Mouse (Mus musculus) heart, adult 11 months (tissue): ENCODE data around the gene Enkur.
"Not testable (repeated sequence)": the region's sequence is repeated elsewhere in the genome, so short reads cannot be mapped to it uniquely, and the experiment has no call there.

ENCODE experiments used
- DNase-seq: peaks from one replicate; pipeline ENCODE4 v3.0.0; 2022

Gene Enkur

GRCm38 (mm10) chr2:21204912-21205830, at the start of gene Enkur, which contains the start of gene Thnsl1:
Enkur (minus strand) TSS chr2:21205365.
Thnsl1 (plus strand) TSS chr2:21205724.
- peak; percentile 100 for DNase-seq

- DNase-seq, result no peak
Observed at GRCm38 (mm10) chr2:21254308-21254707, 49.1 kb upstream of the Enkur start.

GRCm38 (mm10) chr2:21253644-21254043, 48.5 kb upstream of the Enkur start:
- no peak for DNase-seq

GRCm38 (mm10) chr2:21245477-21246102, 40.4 kb upstream of the Enkur start:
- no peak for DNase-seq

- DNase-seq, result no peak
Observed at GRCm38 (mm10) chr2:21244986-21245385, 39.8 kb upstream of the Enkur start.

- not testable (repeated sequence) for DNase-seq
Observed at GRCm38 (mm10) chr2:21244104-21244503, 38.9 kb upstream of the Enkur start.

GRCm38 (mm10) chr2:21236846-21237245, 31.7 kb upstream of the Enkur start:
- DNase-seq, result peak; percentile 86

- DNase-seq, result no peak
Observed at GRCm38 (mm10) chr2:21235844-21236386, 30.8 kb upstream of the Enkur start.

DNA sequence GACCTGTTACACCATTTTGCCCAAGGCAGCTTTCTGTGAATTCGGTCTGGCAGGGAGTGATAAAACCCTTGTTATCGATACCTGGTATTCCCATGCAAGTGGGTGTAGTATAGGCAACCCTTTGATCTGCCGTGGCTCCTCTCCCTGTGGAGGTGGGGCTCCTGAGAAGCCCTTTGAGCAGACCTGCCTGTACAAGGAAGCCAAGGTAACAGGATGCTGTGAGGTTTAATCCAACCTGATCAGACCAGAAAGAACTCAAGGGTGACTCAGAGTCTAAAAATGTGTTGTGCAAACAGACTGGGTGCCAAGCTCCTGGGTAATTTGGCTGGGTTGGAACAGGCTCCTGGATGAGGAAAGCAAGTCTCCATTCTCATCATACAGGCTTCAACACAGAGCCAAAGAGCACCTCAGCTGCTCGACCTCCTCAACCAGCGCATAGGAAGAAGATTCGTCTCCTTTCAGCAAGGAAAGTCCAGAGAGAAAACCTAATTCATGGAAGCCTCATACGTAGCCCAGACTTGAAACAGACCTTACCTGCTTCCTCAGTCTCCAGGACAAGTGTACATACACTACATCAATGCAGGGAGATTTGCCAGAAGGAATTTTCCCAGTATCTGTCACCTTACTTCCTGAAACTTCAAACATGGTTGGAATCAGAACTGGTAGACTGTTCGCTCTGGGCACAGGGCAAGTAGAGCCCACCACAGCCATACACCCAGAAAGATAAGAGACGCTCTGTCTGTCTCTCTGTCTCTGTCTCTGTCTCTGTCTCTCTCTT, 29.9 kb upstream of the Enkur start:
- DNase-seq, result no peak

GRCm38 (mm10) chr2:21231147-21231546, 26.0 kb upstream of the Enkur start:
- DNase-seq, result peak; percentile 34

DNA sequence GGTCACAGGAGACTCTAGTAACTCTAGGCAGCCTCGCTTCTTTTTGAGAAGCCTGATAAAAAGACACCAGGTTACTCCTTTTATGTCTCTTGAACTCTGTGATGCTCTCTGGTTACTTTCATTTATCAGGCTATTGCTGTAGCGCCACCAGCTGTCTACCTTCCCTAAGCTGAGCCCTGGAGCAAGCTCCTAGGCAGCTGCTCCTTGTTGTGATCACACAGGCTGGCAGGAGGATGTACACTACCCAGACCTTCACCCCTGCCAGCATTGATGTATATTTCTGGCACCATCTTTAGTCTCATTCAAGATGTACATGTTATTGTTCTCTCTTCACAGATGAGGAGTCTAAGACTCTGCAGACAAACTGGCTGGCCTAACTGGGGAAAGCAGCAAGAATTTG, 25.1 kb upstream of the Enkur start:
- DNase-seq, result peak; percentile 49

- DNase-seq, result peak; percentile 62
Observed at GRCm38 (mm10) chr2:21222453-21223384, 17.6 kb upstream of the Enkur start.

- no peak for DNase-seq
Observed at GRCm38 (mm10) chr2:21215284-21215683, 10.1 kb upstream of the Enkur start.

- DNase-seq, result peak; percentile 2
Observed at GRCm38 (mm10) chr2:21214322-21214721, 9.2 kb upstream of the Enkur start.

- peak; percentile 43 for DNase-seq
Observed at GRCm38 (mm10) chr2:21211361-21211760, 6.2 kb upstream of the Enkur start.

DNA sequence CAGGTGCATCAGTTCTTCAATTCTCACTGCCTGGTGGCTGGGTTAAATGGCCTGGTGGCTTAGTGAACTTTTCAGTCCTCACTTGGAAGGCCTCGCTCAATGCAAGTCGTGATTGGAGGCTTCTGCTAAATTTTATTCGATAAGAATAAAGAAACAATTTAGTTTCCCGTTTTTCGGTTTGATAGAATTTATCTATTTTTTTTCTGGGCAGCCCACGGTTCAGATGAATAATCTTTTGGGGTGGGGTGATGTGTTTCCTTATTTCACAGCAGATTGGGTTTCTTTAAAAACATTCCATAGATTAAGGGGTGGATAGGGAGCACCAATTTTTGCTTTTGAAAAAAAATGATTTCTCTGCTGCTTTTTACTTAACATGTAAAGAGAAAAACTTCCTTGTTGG, 1.1 kb upstream of the Enkur start:
- DNase-seq, result no peak

DNA sequence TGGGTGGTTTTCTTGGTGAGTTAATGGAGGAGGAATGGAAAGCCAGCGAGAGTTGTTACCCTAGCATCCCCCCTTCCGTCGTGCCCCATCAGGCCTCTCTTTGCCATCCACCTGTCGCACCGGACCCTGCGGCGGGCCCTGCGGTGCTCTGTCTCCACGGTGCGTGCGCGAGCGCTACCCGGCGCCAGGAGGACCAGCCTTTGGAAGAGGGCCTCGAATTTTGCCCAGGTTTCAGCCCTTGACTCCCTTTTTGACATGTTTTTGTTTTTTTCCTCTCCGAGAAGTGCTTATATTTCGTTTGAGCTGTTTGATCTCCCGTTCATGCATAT, 630 bp upstream of the Enkur start:
- no peak for DNase-seq

DNA sequence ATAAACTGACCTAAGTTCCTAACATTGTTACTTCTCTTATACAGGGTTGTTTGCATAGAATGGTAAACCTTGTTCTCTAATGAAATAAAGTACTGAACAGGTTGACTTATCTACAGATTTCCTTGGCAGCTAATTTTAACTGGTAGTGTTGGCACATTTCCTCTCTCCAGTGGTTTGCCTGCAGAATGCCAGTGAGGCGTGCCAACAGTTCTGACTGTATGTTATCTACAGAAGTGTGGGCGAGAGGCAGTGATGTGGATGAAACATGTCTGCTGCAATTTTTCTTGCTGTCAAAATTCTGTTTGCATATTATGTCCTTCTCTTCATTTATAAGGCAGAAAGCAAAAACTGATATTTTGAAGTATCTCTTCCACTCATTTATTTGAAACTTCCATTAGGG, 2.4 kb downstream of the Enkur start:
- peak; percentile 84 for DNase-seq

DNA sequence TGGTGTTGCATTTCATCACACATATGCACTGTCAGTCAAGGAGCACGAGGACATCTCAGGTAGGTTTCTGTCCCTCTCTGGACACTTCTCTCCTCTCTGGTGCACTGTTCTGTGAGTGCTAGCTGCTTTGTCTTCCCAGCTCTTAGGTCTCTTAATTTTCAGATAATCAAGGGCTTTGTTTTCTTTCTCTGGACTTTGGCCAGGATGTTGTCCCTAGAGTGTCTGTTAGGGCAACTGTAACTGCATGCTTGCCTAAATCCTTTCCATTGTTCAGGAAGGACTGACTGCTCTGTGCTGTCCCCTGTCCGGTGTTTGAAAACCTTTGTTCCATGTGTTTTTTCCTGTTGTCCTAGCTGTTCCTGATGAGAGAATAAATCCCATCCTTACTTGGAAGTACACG, 6.1 kb downstream of the Enkur start:
- DNase-seq, result no peak

DNA sequence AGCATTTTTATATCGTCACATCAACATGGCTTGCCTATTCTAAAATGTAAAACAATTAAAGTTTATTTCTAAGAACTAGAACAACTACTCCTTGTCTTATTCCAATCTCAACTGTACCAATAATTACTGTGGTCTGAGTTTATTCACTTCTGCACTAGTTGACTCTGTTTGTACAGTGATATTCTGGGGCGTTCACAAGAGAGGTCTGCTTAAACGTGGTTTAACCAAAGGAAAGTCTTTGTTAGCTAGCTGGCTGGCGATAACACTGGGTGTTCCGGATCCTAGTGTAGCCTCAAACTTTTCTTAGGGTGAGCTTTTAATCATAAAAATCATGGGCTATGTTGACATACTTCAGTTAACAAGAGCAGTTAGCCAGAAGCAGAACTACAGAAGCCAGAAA, 9.9 kb downstream of the Enkur start:
- peak; percentile 4 for DNase-seq

DNA sequence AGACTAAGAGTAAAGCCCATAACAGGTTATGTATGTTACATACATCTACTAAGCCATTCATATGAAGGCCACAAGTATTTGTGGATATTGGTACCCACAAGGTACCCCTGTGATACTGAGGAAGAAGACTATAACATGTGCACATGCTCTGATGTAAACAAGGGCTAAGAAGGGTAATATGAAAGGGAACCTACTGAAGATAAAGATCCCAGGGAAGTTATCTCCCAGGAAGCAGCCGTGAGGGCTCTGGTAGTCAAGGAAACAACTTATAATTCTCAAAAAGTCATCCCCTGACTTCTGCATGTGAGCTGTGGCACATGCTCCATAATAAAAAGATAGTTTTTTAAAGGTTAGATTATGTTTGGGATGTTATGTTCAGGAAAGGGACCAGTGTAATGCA, 13.9 kb downstream of the Enkur start:
- no peak for DNase-seq

- no peak for DNase-seq
Observed at GRCm38 (mm10) chr2:21188610-21189009, 16.6 kb downstream of the Enkur start.
